Mouse (Mus musculus) central nervous system, embryonic 14 days (tissue): ENCODE measurements around the gene Camta1. TPM values are rescaled to one million over a fixed set of nuclear protein-coding genes. Genes with fewer than 3 reads are reported as not detected.

Experiments used
- polyA plus RNA-seq: library from polyadenylated mRNA; depleted of rRNA; stranded (reverse); fragments of >200 nt; gene quantifications from 2 replicates; pipeline ENCODE4 v1.2.3, GENCODE M21; 2012; rRNA removed

The Camta1 gene
- polyA plus RNA-seq: 68.7 and 69.7 TPM in 2 replicates

GRCm38 (mm10) chr4:151861806-151862739 is at the start of gene Camta1:
Camta1 (minus strand) TSS chr4:151861876.

DNA sequence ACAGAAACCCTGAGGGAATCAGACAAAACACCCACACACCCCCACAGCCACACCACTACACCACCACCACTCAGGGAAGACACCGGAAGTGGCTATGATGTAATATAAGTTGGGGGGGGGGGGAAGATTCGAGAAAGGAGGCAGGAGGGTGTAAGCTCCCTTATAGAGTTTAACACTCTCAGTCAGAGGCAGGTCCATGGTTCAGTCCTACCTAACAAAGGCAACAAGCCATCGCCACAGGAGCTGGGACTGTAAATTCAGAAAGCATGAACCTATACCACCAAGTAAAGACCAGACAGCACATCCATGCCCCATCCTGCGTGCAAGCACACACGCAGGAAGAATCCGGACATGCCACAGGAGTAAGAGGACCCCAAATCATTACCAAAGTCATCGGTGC is 772.4 kb downstream of the Camta1 start, which contains the start of gene Gm13090:
Gene Gm13090, plus strand, starts transcription at position 301 of the 400 bp plus-strand sequence.

GRCm38 (mm10) chr4:151057347-151058321 is 804.0 kb downstream of the Camta1 start, which contains the start of gene Vamp3:
Vamp3 (minus strand) TSS chr4:151057963.

GRCm38 (mm10) chr4:151044037-151044943 is 817.4 kb downstream of the Camta1 start, which contains the start of gene Per3:
Per3 (minus strand) TSS chr4:151044665.

DNA sequence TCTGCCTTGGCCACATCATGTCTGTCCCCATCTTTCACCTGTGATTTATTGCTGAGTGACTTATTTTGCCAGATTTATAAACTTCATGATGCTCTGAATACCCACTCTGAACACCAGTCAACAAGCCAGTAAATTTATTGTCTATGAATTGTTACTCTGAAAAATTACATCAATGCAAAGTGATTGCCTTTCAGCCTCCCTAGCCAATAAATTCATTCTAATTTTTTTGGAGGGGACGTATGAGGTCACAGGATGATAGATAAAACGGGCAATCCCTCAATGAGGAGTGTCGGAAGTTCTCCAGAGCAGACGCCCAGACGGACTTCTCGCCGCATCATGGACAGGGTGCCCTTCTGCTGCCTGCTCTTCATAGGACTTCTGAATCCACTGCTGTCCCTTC is 864.9 kb downstream of the Camta1 start, which contains the start of gene Uts2:
Gene Uts2, plus strand, starts transcription at position 301 of the 400 bp plus-strand sequence.

DNA sequence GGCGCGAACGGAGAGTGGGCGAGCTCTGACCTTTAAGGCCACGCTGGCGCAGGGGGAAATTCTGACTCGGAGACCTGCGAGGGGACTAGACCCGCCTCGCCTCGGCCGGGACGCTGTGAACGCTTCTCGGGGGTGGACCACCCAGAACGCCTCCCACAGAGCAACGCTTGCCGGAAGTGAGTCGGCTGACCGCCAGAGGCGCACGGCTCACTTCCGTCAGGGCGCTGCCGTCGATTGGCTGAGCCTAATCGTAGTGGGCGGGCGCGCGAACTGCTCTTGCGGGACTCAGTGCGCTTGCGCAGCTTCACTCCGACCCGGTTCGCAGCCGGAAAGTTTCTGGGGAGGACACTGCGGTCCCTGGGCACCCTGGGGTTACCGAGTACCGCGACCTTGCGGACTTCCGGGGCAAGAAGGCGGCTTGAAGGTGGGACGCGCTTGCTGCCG is 947.4 kb downstream of the Camta1 start, which contains the start of the genes Park7 and Tnfrsf9:
Gene Park7, minus strand, starts transcription at position 148 of the 444 bp plus-strand sequence.
Gene Tnfrsf9, plus strand, starts transcription at position 273 of the 444 bp plus-strand sequence.

Other genes with a start within 250 kb of the Camta1 start
- 75.0 and 80.4 TPM in 2 replicates for gene Dnajc11, start 71.8 kb upstream of the Camta1 start, polyA plus RNA-seq
- gene Thap3, start 127.1 kb upstream of the Camta1 start, polyA plus RNA-seq: 43.1 and 43.7 TPM in 2 replicates
- gene Phf13, start 134.4 kb upstream of the Camta1 start, polyA plus RNA-seq: 17.8 and 20.3 TPM in 2 replicates
- gene Klhl21, start 146.9 kb upstream of the Camta1 start, polyA plus RNA-seq: 3.0 and 6.0 TPM in 2 replicates
- gene Zbtb48, start 165.8 kb upstream of the Camta1 start, polyA plus RNA-seq: 34.9 and 39.6 TPM in 2 replicates
- gene Tas1r1, start 176.7 kb upstream of the Camta1 start, polyA plus RNA-seq: 0.41 TPM in 2 replicates
- gene Nol9, start 177.4 kb upstream of the Camta1 start, polyA plus RNA-seq: 24.9 and 27.4 TPM in 2 replicates
- gene Plekhg5, start 210.6 kb upstream of the Camta1 start, polyA plus RNA-seq: 14.2 and 17.7 TPM in 2 replicates